10 mouse cellular contexts compared by ENCODE assay signal in genomic region chr11:116107777-116108285, GRCm38 (mm10). TPM values are rescaled to one million over a fixed set of nuclear protein-coding genes. Genes with fewer than 3 reads are reported as not detected.
DNase-seq lines count a peak whose midpoint lies in the region; ATAC-seq lines count a peak whose summit lies in the region.
"Had no signal": no experiment of that assay in that cellular context is flagged by ENCODE, and none has a peak within 500 bp of the region (broad histone marks: within the 10 kb centered on the region; RNA-seq: fewer than 3 reads in every experiment).

No protein-coding gene starts in this region.

- peaks cover 56% of the 10 kb centered on the region for H3K4me1 ChIP-seq in embryonic facial prominence, embryonic 12.5 days
- peaks cover 10% of the 10 kb centered on the region; the same call in 1 of the 2 replicates for H3K4me1 ChIP-seq in midbrain, embryonic 16.5 days (ENCODE audit: control insufficient read depth, insufficient read depth, low read length)

- H3K36me3 ChIP-seq in embryonic facial prominence, embryonic 12.5 days, result no peaks in the 10 kb centered on the region
- no peaks in the 10 kb centered on the region for H3K36me3 ChIP-seq in midbrain, embryonic 16.5 days (ENCODE audit: control insufficient read depth, insufficient read depth, low read length)

- peaks cover 68% of the 10 kb centered on the region for H3K27me3 ChIP-seq in embryonic facial prominence, embryonic 12.5 days
- H3K27me3 ChIP-seq in midbrain, embryonic 16.5 days (ENCODE audit: control insufficient read depth, insufficient read depth, low read depth, low read length), result peaks cover 53% of the 10 kb centered on the region

- 9% methylated on average over 19 of the region's 19 CpGs for WGBS in embryonic facial prominence, embryonic 12.5 days
- WGBS in midbrain, embryonic 16.5 days, result 11% methylated on average over 19 of the region's 19 CpGs

- no peak for ATAC-seq in embryonic facial prominence, embryonic 12.5 days (ENCODE audit: insufficient number of reproducible peaks, insufficient read depth, low FRiP score, low TSS enrichment)
- no peak for ATAC-seq in midbrain, embryonic 16.5 days
- ATAC-seq in CD4-positive, CD25-positive, alpha-beta regulatory T cell, adult 4 months, result no peak
- no peak for ATAC-seq in erythroid progenitor cell, adult 5-6 weeks (replicated peaks; ENCODE audit: low FRiP score, poor library complexity, severe bottlenecking)

- H3K4me2 ChIP-seq in embryonic facial prominence, embryonic 12.5 days (replicated peaks), result peak overlapping the region; percentile 31
- peak overlapping the region; percentile 30; the same call in 1 of the 2 replicates for H3K4me2 ChIP-seq in midbrain, embryonic 16.5 days (ENCODE audit: low read length)

- no peak overlapping the region for H3K9ac ChIP-seq in embryonic facial prominence, embryonic 12.5 days
- peak overlapping the region; percentile 46 for H3K9ac ChIP-seq in midbrain, embryonic 16.5 days (ENCODE audit: low read depth, low read length)

- peak overlapping the region; percentile 7; the same call in 1 of the 2 replicates for H3K4me3 ChIP-seq in embryonic facial prominence, embryonic 12.5 days
- H3K4me3 ChIP-seq in midbrain, embryonic 16.5 days (ENCODE audit: low read depth, low read length), result no peak overlapping the region
- H3K4me3 ChIP-seq: erythroblast, embryonic 14.5 days had no signal

- no peaks in the 10 kb centered on the region for H3K9me3 ChIP-seq in embryonic facial prominence, embryonic 12.5 days
- no peaks in the 10 kb centered on the region for H3K9me3 ChIP-seq in midbrain, embryonic 16.5 days (replicated peaks; ENCODE audit: control insufficient read depth, low read length, poor library complexity, severe bottlenecking)

- no peak overlapping the region for H3K27ac ChIP-seq in embryonic facial prominence, embryonic 12.5 days
- no peak overlapping the region for H3K27ac ChIP-seq in midbrain, embryonic 16.5 days (ENCODE audit: low read length)

- DNase-seq in heart, adult 18-20 months, result peak; percentile 51 to 57
- no peak for DNase-seq in heart, postnatal 10 days
- peak; percentile 61 for DNase-seq in kidney, adult 18-20 months
- no peak for DNase-seq in layer of hippocampus, postnatal 14 days (ENCODE audit: low spot score in 2 of 2)

- intact Hi-C loops in heart, postnatal 10 days (cut with DNase I), result no loop called here

RNA-seq across cellular contexts. Expression of gene Trim47, which starts 19.2 kb away (rescaled TPM):
- 10 to 100 TPM; 24.7 to 27.6 TPM for total RNA-seq in heart, adult 18-20 months (2021)
- 10 to 100 TPM; 43.3 to 49.7 TPM for total RNA-seq in heart, postnatal 10 days (2021)
- 6.9 and 9.1 TPM in 2 replicates for polyA plus RNA-seq in embryonic facial prominence, embryonic 12.5 days (2016; fragmentation: Nextera tagmentation; extraction: Ambion mirVana)
- 9.5 and 12.7 TPM in 2 replicates for polyA plus RNA-seq in midbrain, embryonic 16.5 days (2015; fragmentation: Nextera tagmentation; extraction: Ambion mirVana)
- not detected for polyA plus RNA-seq in CD4-positive, CD25-positive, alpha-beta regulatory T cell, adult 4 months (2017; shearing (Covaris generic))
- total RNA-seq in erythroid progenitor cell, adult 5-6 weeks (2015; ENCODE audit: low replicate concordance), result 2.5 TPM in 1 of 2 replicates, not detected in the other
- 0.90 TPM in 1 of 2 replicates, not detected in the other for total RNA-seq in erythroid progenitor cell, adult 5-6 weeks (2017; ENCODE audit: low replicate concordance)
- total RNA-seq in layer of hippocampus, postnatal 14 days (2021), result 1 to 10 TPM; 5.7 to 7.8 TPM
- total RNA-seq: monocyte, adult 5-6 weeks had no signal

RNA-seq across cellular contexts. Expression of gene Wbp2, which starts 21.0 kb away (rescaled TPM):
- 100 to 1,000 TPM in 1 of 2 experiments, 10 to 100 TPM in 1; 93.3 to 109 TPM for total RNA-seq in heart, adult 18-20 months (2021)
- total RNA-seq in heart, postnatal 10 days (2021), result 10 to 100 TPM; 96.6 to 99.5 TPM
- polyA plus RNA-seq in embryonic facial prominence, embryonic 12.5 days (2016; fragmentation: Nextera tagmentation; extraction: Ambion mirVana), result 44.9 and 48.3 TPM in 2 replicates
- polyA plus RNA-seq in midbrain, embryonic 16.5 days (2015; fragmentation: Nextera tagmentation; extraction: Ambion mirVana), result 159 and 206 TPM in 2 replicates
- polyA plus RNA-seq in CD4-positive, CD25-positive, alpha-beta regulatory T cell, adult 4 months (2017; shearing (Covaris generic)), result 100 to 1,000 TPM; 133 to 265 TPM
- total RNA-seq in erythroid progenitor cell, adult 5-6 weeks (2015; ENCODE audit: low replicate concordance), result 114 and 127 TPM in 2 replicates
- 43.8 and 56.9 TPM in 2 replicates for total RNA-seq in erythroid progenitor cell, adult 5-6 weeks (2017; ENCODE audit: low replicate concordance)
- total RNA-seq in layer of hippocampus, postnatal 14 days (2021), result 100 to 1,000 TPM; 287 to 295 TPM

RNA-seq across cellular contexts. Expression of gene Trim65, which starts 23.1 kb away (rescaled TPM):
- total RNA-seq in heart, adult 18-20 months (2021), result 10 to 100 TPM in 1 of 2 experiments, 1 to 10 TPM in 1; 9.6 to 10.5 TPM
- total RNA-seq in heart, postnatal 10 days (2021), result 1 to 10 TPM; 5.4 to 6.3 TPM
- polyA plus RNA-seq in embryonic facial prominence, embryonic 12.5 days (2016; fragmentation: Nextera tagmentation; extraction: Ambion mirVana), result 2.3 and 2.6 TPM in 2 replicates
- 2.2 and 2.3 TPM in 2 replicates for polyA plus RNA-seq in midbrain, embryonic 16.5 days (2015; fragmentation: Nextera tagmentation; extraction: Ambion mirVana)
- 10 to 100 TPM; 14.4 to 17.9 TPM for polyA plus RNA-seq in CD4-positive, CD25-positive, alpha-beta regulatory T cell, adult 4 months (2017; shearing (Covaris generic))
- 4.0 and 4.6 TPM in 2 replicates for total RNA-seq in erythroid progenitor cell, adult 5-6 weeks (2015; ENCODE audit: low replicate concordance)
- total RNA-seq in erythroid progenitor cell, adult 5-6 weeks (2017; ENCODE audit: low replicate concordance), result 0.30 and 1.4 TPM in 2 replicates
- 1 to 10 TPM; 6.0 to 6.6 TPM for total RNA-seq in layer of hippocampus, postnatal 14 days (2021)

RNA-seq across cellular contexts. Expression of gene Unc13d, which starts 30.1 kb away (rescaled TPM):
- 1 to 10 TPM in 1 of 2 experiments, under 1 TPM in 1; 0.42 to 2.0 TPM for total RNA-seq in heart, adult 18-20 months (2021)
- total RNA-seq in heart, postnatal 10 days (2021), result 1 to 10 TPM in 1 of 2 experiments, under 1 TPM in 1; 0.52 to 1.0 TPM
- 1.3 and 1.8 TPM in 2 replicates for polyA plus RNA-seq in embryonic facial prominence, embryonic 12.5 days (2016; fragmentation: Nextera tagmentation; extraction: Ambion mirVana)
- 0.78 and 0.93 TPM in 2 replicates for polyA plus RNA-seq in midbrain, embryonic 16.5 days (2015; fragmentation: Nextera tagmentation; extraction: Ambion mirVana)
- polyA plus RNA-seq in CD4-positive, CD25-positive, alpha-beta regulatory T cell, adult 4 months (2017; shearing (Covaris generic)), result 100 to 1,000 TPM in 1 of 2 experiments, 10 to 100 TPM in 1; 73.8 to 138 TPM
- total RNA-seq in erythroid progenitor cell, adult 5-6 weeks (2015; ENCODE audit: low replicate concordance), result 2.5 and 6.5 TPM in 2 replicates
- 1.9 and 2.1 TPM in 2 replicates for total RNA-seq in erythroid progenitor cell, adult 5-6 weeks (2017; ENCODE audit: low replicate concordance)
- 1 to 10 TPM; 1.3 to 2.1 TPM for total RNA-seq in layer of hippocampus, postnatal 14 days (2021)

RNA-seq across cellular contexts. Expression of gene Mrpl38, which starts 30.8 kb away (rescaled TPM):
- 10 to 100 TPM; 56.8 to 66.1 TPM for total RNA-seq in heart, adult 18-20 months (2021)
- total RNA-seq in heart, postnatal 10 days (2021), result 10 to 100 TPM; 55.9 to 56.8 TPM
- polyA plus RNA-seq in embryonic facial prominence, embryonic 12.5 days (2016; fragmentation: Nextera tagmentation; extraction: Ambion mirVana), result 83.7 and 89.2 TPM in 2 replicates
- polyA plus RNA-seq in midbrain, embryonic 16.5 days (2015; fragmentation: Nextera tagmentation; extraction: Ambion mirVana), result 80.3 and 84.6 TPM in 2 replicates
- 10 to 100 TPM; 22.7 to 25.5 TPM for polyA plus RNA-seq in CD4-positive, CD25-positive, alpha-beta regulatory T cell, adult 4 months (2017; shearing (Covaris generic))
- total RNA-seq in erythroid progenitor cell, adult 5-6 weeks (2015; ENCODE audit: low replicate concordance), result 9.2 and 16.9 TPM in 2 replicates
- total RNA-seq in erythroid progenitor cell, adult 5-6 weeks (2017; ENCODE audit: low replicate concordance), result 5.3 and 8.5 TPM in 2 replicates
- 10 to 100 TPM; 55.3 to 63.7 TPM for total RNA-seq in layer of hippocampus, postnatal 14 days (2021)

Comparison
In these comparisons a context has a peak if more than half of its experiments do, and no peak if none do; other contexts are left out.
1. DNase-seq: peak in heart, adult 18-20 months (2 of 2) and kidney, adult 18-20 months (single experiment); none in heart, postnatal 10 days (0 of 2) and layer of hippocampus, postnatal 14 days (0 of 2).